ENCODE assay signal across 8 mouse cellular contexts in genomic region chr7:30562526-30563116, GRCm38 (mm10). TPM values are rescaled to one million over a fixed set of nuclear protein-coding genes. Genes with fewer than 3 reads are reported as not detected.
A peak's percentile ranks its signal among the peaks of the same experiment; 100 is the strongest.
DNase-seq lines count a peak whose midpoint lies in the region; ATAC-seq and TF ChIP-seq lines count a peak whose summit lies in the region.

No protein-coding gene starts in this region.

- H3K36me3 ChIP-seq in forebrain, embryonic 16.5 days (ENCODE audit: control insufficient read depth, insufficient read depth), result 0 out of 2 replicates have a peak, but pooled peaks cover under 1% of the 10 kb centered on the region
- peaks cover 23% of the 10 kb centered on the region for H3K36me3 ChIP-seq in liver, postnatal 0 days (replicated peaks; ENCODE audit: insufficient read depth, low read length)

- no peaks in the 10 kb centered on the region for H3K27me3 ChIP-seq in cerebellum, adult 2 months (ENCODE audit: control insufficient read depth, insufficient read depth, low read length)
- H3K27me3 ChIP-seq in forebrain, embryonic 16.5 days (replicated peaks; ENCODE audit: control insufficient read depth, insufficient read depth, low read length), result no peaks in the 10 kb centered on the region
- no peaks in the 10 kb centered on the region for H3K27me3 ChIP-seq in liver, postnatal 0 days (ENCODE audit: insufficient read depth, low read length)

- peak overlapping the region; percentile 23; the same call in 1 of the 2 replicates for H3K27ac ChIP-seq in cerebellum, adult 2 months (ENCODE audit: insufficient read depth, low read length)
- H3K27ac ChIP-seq in forebrain, embryonic 16.5 days (ENCODE audit: low read length), result peak overlapping the region; percentile 38
- peak overlapping the region; percentile 65 for H3K27ac ChIP-seq in liver, postnatal 0 days (ENCODE audit: low read depth)

- H3K9me3 ChIP-seq in forebrain, embryonic 16.5 days (ENCODE audit: control insufficient read depth, low read length), result no peaks in the 10 kb centered on the region
- H3K9me3 ChIP-seq in liver, postnatal 0 days (ENCODE audit: low read length), result no peaks in the 10 kb centered on the region

- DNase-seq in cerebellum, adult 2 months, result no peak
- DNase-seq in cerebellum, adult 18-20 months, result no peak
- peak; percentile 40 for DNase-seq in right cerebral cortex, postnatal 25 days
- DNase-seq in right cerebral cortex, postnatal 36 days (ENCODE audit: low spot score in 2 of 2), result no peak
- DNase-seq in liver, postnatal 0 days, result no peak
- no peak for DNase-seq in yolk sac, embryonic 10.5 days (ENCODE audit: low spot score)
- no peak for DNase-seq in left cerebral cortex, postnatal 14 days (ENCODE audit: low spot score in 2 of 2)

- intact Hi-C loops in left cerebral cortex, postnatal 14 days (cut with DNase I), result no loop called here

- peak overlapping the region; percentile 88 for H3K4me3 ChIP-seq in cerebellum, adult 2 months (replicated peaks; ENCODE audit: insufficient read depth, low read depth, low read length)
- peak overlapping the region; percentile 86 for H3K4me3 ChIP-seq in forebrain, embryonic 16.5 days (replicated peaks; ENCODE audit: low read length)
- H3K4me3 ChIP-seq in liver, postnatal 0 days (ENCODE audit: low read depth, low read length), result peak overlapping the region; percentile 73

- H3K9ac ChIP-seq in forebrain, embryonic 16.5 days (replicated peaks; ENCODE audit: low read depth, low read length), result peak overlapping the region; percentile 53
- H3K9ac ChIP-seq in liver, postnatal 0 days (replicated peaks), result peak overlapping the region; percentile 76

- H3K4me1 ChIP-seq in cerebellum, adult 2 months (ENCODE audit: control insufficient read depth, insufficient read depth, low read length), result peaks cover 6% of the 10 kb centered on the region
- peaks cover 33% of the 10 kb centered on the region for H3K4me1 ChIP-seq in forebrain, embryonic 16.5 days (replicated peaks; ENCODE audit: control insufficient read depth, insufficient read depth, low read length)
- peaks cover 24% of the 10 kb centered on the region for H3K4me1 ChIP-seq in liver, postnatal 0 days (ENCODE audit: insufficient read depth)

- peak overlapping the region; percentile 71 for H3K4me2 ChIP-seq in forebrain, embryonic 16.5 days (ENCODE audit: low read length)
- H3K4me2 ChIP-seq in liver, postnatal 0 days (ENCODE audit: low read depth, low read length), result peak overlapping the region; percentile 93

- under 1% methylated on average over 27 of the region's 27 CpGs for WGBS in cerebellum, adult 2 months
- 2% methylated on average over 27 of the region's 27 CpGs for WGBS in forebrain, embryonic 16.5 days
- under 1% methylated on average over 27 of the region's 27 CpGs for WGBS in liver, postnatal 0 days (ENCODE audit: insufficient replicate concordance)

- TF ChIP-seq EP300 in liver, postnatal 0 days (IDR thresholded peaks at IDR 0.05; ENCODE audit: low read depth), result no peak

- no peak for TF ChIP-seq CTCF in cerebellum, adult 2 months (IDR thresholded peaks at IDR 0.05; ENCODE audit: borderline replicate concordance, insufficient read depth, low read depth, low read length)
- TF ChIP-seq CTCF in liver, postnatal 0 days (IDR thresholded peaks at IDR 0.05; ENCODE audit: low read depth), result no peak

- TF ChIP-seq POLR2A in cerebellum, adult 2 months (IDR thresholded peaks at IDR 0.05; ENCODE audit: borderline replicate concordance, insufficient read depth, low read length), result no peak

- ATAC-seq in forebrain, embryonic 16.5 days, result no peak
- ATAC-seq in liver, postnatal 0 days, result no peak

RNA-seq across cellular contexts. Expression of gene U2af1l4, which starts 0.5 kb away (rescaled TPM):
- polyA plus RNA-seq in cerebellum, adult 2 months (2012; rRNA removed), result 109 and 117 TPM in 2 replicates
- 107 and 111 TPM in 2 replicates for polyA plus RNA-seq in forebrain, embryonic 16.5 days (2015; fragmentation: Nextera tagmentation; extraction: Ambion mirVana)
- 34.4 and 34.8 TPM in 2 replicates for polyA plus RNA-seq in liver, postnatal 0 days (2015; fragmentation: Nextera tagmentation; extraction: Ambion mirVana)
- total RNA-seq in left cerebral cortex, postnatal 14 days (2021), result 10 to 100 TPM; 60.2 to 61.4 TPM

RNA-seq across cellular contexts. Expression of gene Gm49396, which starts 0.5 kb away (rescaled TPM):
- polyA plus RNA-seq in cerebellum, adult 2 months (2012; rRNA removed), result 11.9 and 12.3 TPM in 2 replicates
- polyA plus RNA-seq in forebrain, embryonic 16.5 days (2015; fragmentation: Nextera tagmentation; extraction: Ambion mirVana), result 23.5 and 28.5 TPM in 2 replicates
- 1.5 and 1.8 TPM in 2 replicates for polyA plus RNA-seq in liver, postnatal 0 days (2015; fragmentation: Nextera tagmentation; extraction: Ambion mirVana)
- 1 to 10 TPM; 3.8 to 4.6 TPM for total RNA-seq in left cerebral cortex, postnatal 14 days (2021)

RNA-seq across cellular contexts. Expression of gene Psenen, which starts 0.8 kb away (rescaled TPM):
- polyA plus RNA-seq in cerebellum, adult 2 months (2012; rRNA removed), result 147 and 155 TPM in 2 replicates
- 117 and 121 TPM in 2 replicates for polyA plus RNA-seq in forebrain, embryonic 16.5 days (2015; fragmentation: Nextera tagmentation; extraction: Ambion mirVana)
- polyA plus RNA-seq in liver, postnatal 0 days (2015; fragmentation: Nextera tagmentation; extraction: Ambion mirVana), result 85.3 and 94.5 TPM in 2 replicates
- 10 to 100 TPM; 81.0 to 81.3 TPM for total RNA-seq in left cerebral cortex, postnatal 14 days (2021)

RNA-seq across cellular contexts. Expression of gene Igflr1, which starts 2.6 kb away (rescaled TPM):
- polyA plus RNA-seq in cerebellum, adult 2 months (2012; rRNA removed), result 8.3 and 10.1 TPM in 2 replicates
- polyA plus RNA-seq in forebrain, embryonic 16.5 days (2015; fragmentation: Nextera tagmentation; extraction: Ambion mirVana), result 5.8 and 6.3 TPM in 2 replicates
- polyA plus RNA-seq in liver, postnatal 0 days (2015; fragmentation: Nextera tagmentation; extraction: Ambion mirVana), result 0.52 and 1.2 TPM in 2 replicates
- total RNA-seq in left cerebral cortex, postnatal 14 days (2021), result 1 to 10 TPM; 1.1 to 1.6 TPM

RNA-seq across cellular contexts. Expression of gene Lin37, which starts 3.0 kb away (rescaled TPM):
- 60.2 and 62.5 TPM in 2 replicates for polyA plus RNA-seq in cerebellum, adult 2 months (2012; rRNA removed)
- polyA plus RNA-seq in forebrain, embryonic 16.5 days (2015; fragmentation: Nextera tagmentation; extraction: Ambion mirVana), result 52.9 and 55.1 TPM in 2 replicates
- polyA plus RNA-seq in liver, postnatal 0 days (2015; fragmentation: Nextera tagmentation; extraction: Ambion mirVana), result 16.0 and 18.9 TPM in 2 replicates
- total RNA-seq in left cerebral cortex, postnatal 14 days (2021), result 10 to 100 TPM; 37.5 to 39.0 TPM
